Mouse (Mus musculus) kidney, postnatal 0 days (tissue): Measurements from ENCODE around the gene Olfr305. TPM values are rescaled to one million over a fixed set of nuclear protein-coding genes. Genes with fewer than 3 reads are reported as not detected.
A peak's percentile ranks its signal among the peaks of the same experiment; 100 is the strongest.
"Not testable (repeated sequence)": the region's sequence is repeated elsewhere in the genome, so short reads cannot be mapped to it uniquely, and the experiment has no call there.

Experiments
- ATAC-seq: fragments of 200-750 bp; cut with Nextera tagmentation; replicated peaks from 2 replicates; pipeline ENCODE4 v1.8.0; 2017; ENCODE audit warnings: low read depth, moderate number of reproducible peaks, moderate TSS enrichment, moderate library complexity; ENCODE audit not compliant: low FRiP score
- DNase-seq: peaks from one replicate; pipeline ENCODE4 v3.0.0-alpha.2; 2016; ENCODE audit warnings: low spot score
- H3K27ac ChIP-seq: fragments of 300-500 bp; sonication (generic); 2 replicates; pipeline ENCODE4 v1.5.1; 2014; ENCODE audit warnings: mild to moderate bottlenecking
- H3K27me3 ChIP-seq: fragments of 300-500 bp; sonication (generic); 2 replicates; pipeline ENCODE4 v1.6.1; 2014; ENCODE audit warnings: low read length, mixed read lengths; ENCODE audit not compliant: insufficient read depth
- H3K36me3 ChIP-seq: fragments of 300-500 bp; sonication (generic); 2 replicates; pipeline ENCODE4 v1.6.1; 2014; ENCODE audit warnings: low read length, mixed read lengths; ENCODE audit not compliant: insufficient read depth
- H3K4me1 ChIP-seq: fragments of 300-500 bp; sonication (generic); replicated peaks from 2 replicates; pipeline ENCODE4 v1.6.1; 2014; ENCODE audit warnings: antibody characterized with exemption, low read length, mixed read lengths; ENCODE audit not compliant: insufficient read depth
- H3K4me2 ChIP-seq: fragments of 300-500 bp; sonication (generic); 2 replicates; pipeline ENCODE4 v1.6.1; 2014; ENCODE audit warnings: mild to moderate bottlenecking, low read length, moderate library complexity, mixed read lengths
- H3K4me3 ChIP-seq: fragments of 300-500 bp; sonication (generic); replicated peaks from 2 replicates; pipeline ENCODE4 v1.5.1; 2014; ENCODE audit warnings: low read depth, low read length
- H3K9ac ChIP-seq: fragments of 300-500 bp; sonication (generic); 2 replicates; pipeline ENCODE4 v1.6.1; 2014; ENCODE audit warnings: low read depth, low read length
- H3K9me3 ChIP-seq: fragments of 300-500 bp; sonication (generic); replicated peaks from 2 replicates; pipeline ENCODE4 v1.6.1; 2016; ENCODE audit warnings: low read length, inconsistent platforms, mixed read lengths
- CTCF ChIP-seq: IDR thresholded peaks from 2 replicates; pipeline ENCODE4 v1.5.1; 2016; ENCODE audit warnings: antibody characterized with exemption, low read depth, mild to moderate bottlenecking, moderate library complexity
- WGBS: fragments of 180-500 bp; shearing (Covaris S2); extraction: QIAGEN DNeasy Blood & Tissue Kit; methylation state at CpG from one replicate; pipeline ENCODE4 v1.1.7; 2014; 5-methylcytosine and 5-hydroxymethylcytosine counted together
- polyA plus RNA-seq: library from polyadenylated mRNA; unstranded; fragments of >200 nt; fragmentation: Nextera tagmentation; extraction: Ambion mirVana; gene quantifications from 2 replicates; pipeline ENCODE4 v1.2.1, GENCODE M21; 2015

The Olfr305 gene
- polyA plus RNA-seq, result not detected in 2 replicates

- Histone ChIP-seq H3K9me3 (no peaks in the 10 kb centered on the region), H3K4me3 (no peak within 1 kb of the TSS), H3K4me2 (no peak within 1 kb of the TSS), H3K9ac (no peak within 1 kb of the TSS), H3K27ac (no peak within 1 kb of the TSS), H3K36me3 (no peaks in the 10 kb centered on the region), H3K4me1 (no peaks in the 10 kb centered on the region), H3K27me3 (no peaks in the 10 kb centered on the region)
- DNase-seq (no peak), ATAC-seq (no peak)
- no peak for TF ChIP-seq CTCF
- WGBS, result 74% methylated on average over 1 of the region's 1 CpGs
Measured at GRCm38 (mm10) chr7:86366828-86367227, at the start of gene Olfr305. Gene Olfr305, minus strand, starts transcription at chr7:86366928.

DNA sequence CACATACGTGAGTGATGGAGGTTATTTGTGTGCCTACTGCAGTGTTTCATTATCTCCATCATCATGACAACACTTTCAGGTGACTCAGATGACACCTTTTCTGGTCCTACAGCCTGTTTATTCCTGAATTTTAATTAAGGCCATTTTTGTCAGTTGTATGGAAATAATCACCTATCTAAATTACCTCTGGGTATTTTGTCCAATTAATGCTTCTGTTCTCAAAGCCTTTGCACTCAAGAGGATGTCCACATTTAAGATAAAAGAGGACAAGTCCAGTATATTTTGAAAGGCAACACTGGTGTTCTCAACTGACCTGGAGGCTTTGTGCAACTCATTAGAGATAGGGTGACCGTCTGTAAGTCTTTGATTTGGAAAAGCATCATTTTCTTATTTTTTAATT lies 36.8 kb upstream of the Olfr305 start, which contains the start of gene Olfr301:
Gene Olfr301, plus strand, starts transcription at position 301 of the 400 bp plus-strand sequence.
- Histone ChIP-seq H3K9me3 (no peaks in the 10 kb centered on the region), H3K9ac (no peak within 1 kb of the TSS), H3K4me3 (no peak within 1 kb of the TSS), H3K36me3 (no peaks in the 10 kb centered on the region), H3K27ac (no peak within 1 kb of the TSS), H3K27me3 (no peaks in the 10 kb centered on the region), H3K4me2 (no peak within 1 kb of the TSS), H3K4me1 (no peaks in the 10 kb centered on the region)
- DNase-seq (no peak), ATAC-seq (no peak)
- WGBS, result 85% methylated on average over 2 of the region's 2 CpGs
- TF ChIP-seq CTCF, result no peak

DNA sequence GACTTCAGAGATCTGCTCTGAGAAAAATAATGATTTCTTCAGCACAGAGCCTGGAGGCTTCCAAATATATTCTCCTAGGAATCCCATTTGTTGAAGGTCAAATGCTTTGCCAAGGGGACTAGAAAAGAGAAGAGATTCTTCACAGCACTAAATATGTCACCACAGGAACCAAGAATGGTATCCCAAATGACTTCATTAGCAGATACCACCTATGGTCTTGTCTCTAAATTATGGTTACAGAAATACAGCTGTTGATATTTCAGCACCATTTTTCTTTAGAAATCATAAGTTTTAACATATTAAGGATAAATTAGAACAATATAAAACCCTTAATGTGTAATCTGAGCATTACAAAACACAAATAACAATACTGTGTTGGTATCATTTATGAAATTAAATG lies 31.0 kb upstream of the Olfr305 start, which contains the start of gene Olfr303:
Gene Olfr303, minus strand, starts transcription at position 101 of the 400 bp plus-strand sequence.
- Histone ChIP-seq H3K4me3 (no peak within 1 kb of the TSS), H3K4me2 (no peak within 1 kb of the TSS), H3K27me3 (no peaks in the 10 kb centered on the region), H3K9me3 (no peaks in the 10 kb centered on the region), H3K9ac (no peak within 1 kb of the TSS), H3K27ac (no peak within 1 kb of the TSS), H3K4me1 (no peaks in the 10 kb centered on the region), H3K36me3 (no peaks in the 10 kb centered on the region)
- DNase-seq (no peak), ATAC-seq (no peak)
- no peak for TF ChIP-seq CTCF

DNA sequence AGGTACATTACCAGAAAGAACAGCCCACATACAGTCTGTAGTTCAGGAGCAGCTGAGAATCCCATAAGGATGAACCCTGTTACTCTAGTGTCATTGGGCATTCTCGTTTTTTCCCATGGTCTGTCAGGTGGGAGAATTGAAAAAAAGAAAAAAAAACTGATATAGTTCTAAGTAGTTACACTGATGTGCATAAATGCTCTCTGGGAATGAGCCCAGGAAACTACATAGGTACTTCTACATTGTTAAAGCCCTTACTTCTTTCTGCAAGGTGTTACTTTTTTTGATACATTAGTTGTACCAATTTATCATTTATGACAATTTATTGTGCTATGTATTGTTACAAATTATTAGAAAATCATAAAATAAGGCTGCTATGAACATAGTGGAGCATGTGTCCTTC lies 19.8 kb upstream of the Olfr305 start, which contains the start of gene Olfr304:
Gene Olfr304, minus strand, starts transcription at position 101 of the 400 bp plus-strand sequence.
- Histone ChIP-seq H3K9me3 (no peaks in the 10 kb centered on the region), H3K27ac (no peak within 1 kb of the TSS), H3K4me3 (no peak within 1 kb of the TSS), H3K4me1 (no peaks in the 10 kb centered on the region), H3K36me3 (no peaks in the 10 kb centered on the region), H3K4me2 (no peak within 1 kb of the TSS), H3K9ac (no peak within 1 kb of the TSS), H3K27me3 (no peaks in the 10 kb centered on the region)
- DNase-seq (no peak), ATAC-seq (no peak)
- 55% methylated on average over 1 of the region's 1 CpGs for WGBS
- TF ChIP-seq CTCF, result no peak

DNA sequence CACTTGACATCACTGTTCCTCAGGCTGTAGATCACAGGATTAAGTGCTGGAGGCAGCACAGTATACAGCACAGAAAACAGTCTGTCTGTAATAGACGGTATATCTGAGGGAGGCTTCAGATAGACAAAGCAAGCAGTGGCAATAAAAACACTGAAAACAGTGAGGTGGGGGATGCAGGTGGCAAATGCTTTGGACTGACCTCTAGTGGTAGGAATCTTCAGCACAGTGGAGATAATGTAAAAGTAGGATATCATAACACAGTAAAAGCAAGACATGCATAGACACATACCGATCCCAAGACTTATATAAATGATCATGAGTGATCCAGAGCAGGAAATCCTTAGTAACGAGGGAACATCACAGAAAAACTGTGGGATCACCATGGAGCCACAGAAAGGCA lies 19.0 kb upstream of the Olfr305 start:
- Histone ChIP-seq H3K4me2 (no peak overlapping the region), H3K27ac (no peak overlapping the region), H3K4me3 (no peak overlapping the region), H3K9me3 (no peaks in the 10 kb centered on the region), H3K27me3 (no peaks in the 10 kb centered on the region), H3K9ac (no peak overlapping the region), H3K36me3 (no peaks in the 10 kb centered on the region), H3K4me1 (no peaks in the 10 kb centered on the region)
- DNase-seq (no peak), ATAC-seq (no peak)
- WGBS, result 60% methylated on average over 3 of the region's 3 CpGs
- TF ChIP-seq CTCF, result peak; percentile 48; the same call in 1 of the 2 replicates

DNA sequence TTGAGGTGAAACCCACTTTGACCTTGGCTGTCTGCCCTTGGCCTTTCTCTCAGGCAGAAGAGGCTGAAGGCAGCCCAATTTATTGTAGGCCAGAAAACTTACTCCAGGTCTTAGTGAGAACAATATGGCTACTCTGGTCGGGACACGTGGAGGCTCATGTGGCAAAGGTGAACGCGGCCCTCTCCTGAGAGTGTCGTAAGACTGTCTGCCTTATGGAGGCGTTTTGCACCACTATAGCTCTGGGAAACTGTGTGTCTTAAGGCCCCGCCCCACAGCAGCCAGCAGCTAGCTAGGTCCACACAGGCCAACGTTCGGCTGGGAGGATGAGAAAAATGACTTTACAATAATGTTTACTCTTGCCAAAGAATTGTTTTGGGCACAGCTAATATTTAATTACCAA lies 20.4 kb downstream of the Olfr305 start:
- DNase-seq, H3K4me1 ChIP-seq: not testable (repeated sequence)

DNA sequence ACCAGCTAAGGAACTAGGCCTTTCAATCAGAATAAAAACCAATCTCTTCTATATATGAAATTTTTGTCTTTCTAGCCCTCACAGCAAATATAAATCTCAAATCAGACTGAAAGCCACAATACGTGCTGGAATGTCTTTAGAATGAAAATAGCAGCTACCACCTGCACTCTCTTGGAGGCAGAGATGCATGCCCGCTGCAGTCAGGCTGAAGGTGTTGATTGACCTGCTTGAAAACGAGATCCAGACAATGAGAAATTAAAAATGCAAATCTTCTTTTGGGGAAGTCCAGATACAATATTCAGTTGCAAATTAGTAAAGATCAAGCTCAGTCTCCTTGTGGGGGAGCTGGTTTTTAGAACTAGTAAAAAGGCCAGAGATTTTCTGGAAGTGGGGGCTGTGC lies 22.5 kb downstream of the Olfr305 start:
- no peak for DNase-seq
- WGBS, result 72% methylated on average over 3 of the region's 3 CpGs
- no peak overlapping the region for H3K27ac ChIP-seq
- no peak for TF ChIP-seq CTCF
- no peaks in the 10 kb centered on the region for H3K27me3 ChIP-seq
- no peaks in the 10 kb centered on the region for H3K9me3 ChIP-seq
- H3K4me1 ChIP-seq, result no peaks in the 10 kb centered on the region
- no peak for ATAC-seq
- no peaks in the 10 kb centered on the region for H3K36me3 ChIP-seq
- H3K4me2 ChIP-seq, result no peak overlapping the region
- no peak overlapping the region for H3K9ac ChIP-seq
- no peak overlapping the region for H3K4me3 ChIP-seq

More for the DNA sequence above, 20.4 kb downstream of the Olfr305 start:
- H3K9me3 ChIP-seq, H3K27me3 ChIP-seq, H3K4me2 ChIP-seq, H3K9ac ChIP-seq, H3K36me3 ChIP-seq, H3K27ac ChIP-seq, ATAC-seq, H3K4me3 ChIP-seq: not testable (repeated sequence)
- WGBS, result 88% methylated on average over 9 of the region's 9 CpGs
